Mouse (Mus musculus) CH12.LX (cell line): ENCODE measurements around the gene Slc13a2.

Experiments used
- CTCF ChIP-seq, 2 experiments: IDR thresholded peaks in 1 of 2; conservative IDR thresholded peaks in 1 of 2; 2 replicates each; pipeline ENCODE4 v1.5.1; 2011 to 2012; ENCODE audit warnings: low read depth in 2 of 2, low read length in 2 of 2, improper control_type of control experiment in 1 of 2, inconsistent platforms in 1 of 2, mild to moderate bottlenecking in 1 of 2, moderate library complexity in 1 of 2
- EP300 ChIP-seq: IDR thresholded peaks from 2 replicates; pipeline ENCODE4 v1.6.1; 2011; ENCODE audit warnings: low read length, improper control_type of control experiment
- JUN ChIP-seq: IDR thresholded peaks from 2 replicates; pipeline ENCODE4 v1.6.1; 2011; ENCODE audit warnings: low read depth, mild to moderate bottlenecking, low read length, improper control_type of control experiment, moderate library complexity; ENCODE audit not compliant: insufficient read depth
- TCF12 ChIP-seq: IDR thresholded peaks from 2 replicates; pipeline ENCODE4 v1.6.1; 2014; ENCODE audit warnings: low read depth, mild to moderate bottlenecking, inconsistent platforms, low read length, improper control_type of control experiment

- TF ChIP-seq JUN (no peak), EP300 (no peak), TCF12 (no peak), CTCF (conservative IDR thresholded peaks at IDR 0.05 in 1 of 2, IDR thresholded peaks at IDR 0.05 in 1 of 2; ENCODE audit: low read depth in 2 of 2, low read length in 2 of 2) (no peak)
Observed at GRCm38 (mm10) chr11:78471326-78472103, 49.5 kb upstream of the Slc13a2 start.
